Mouse (Mus musculus): ENCODE results near the gene Bex2.

- no peak for TF ChIP-seq GATA1 (IDR thresholded peaks at IDR 0.05; ENCODE audit: borderline replicate concordance, low read length)
- TF ChIP-seq FLI1 (IDR thresholded peaks at IDR 0.05; ENCODE audit: low read length): no peak
Observed at GRCm38 (mm10) chrX:136115419-136115961, 47.5 kb upstream of the Bex2 start.

Measured in megakaryocyte, embryonic 14.5 days (primary cell).